Mouse (Mus musculus) hindbrain, embryonic 15.5 days (tissue): ENCODE data around the gene Ubash3a. TPM values are rescaled to one million over a fixed set of nuclear protein-coding genes. Genes with fewer than 3 reads are reported as not detected.

Source experiments
- ATAC-seq: fragments of 200-750 bp; cut with Nextera tagmentation; 2 replicates; pipeline ENCODE4 v1.8.0; 2017; ENCODE audit warnings: low read depth, moderate number of reproducible peaks, moderate TSS enrichment; ENCODE audit not compliant: low FRiP score
- H3K27ac ChIP-seq: fragments of 300-500 bp; sonication (generic); replicated peaks from 2 replicates; pipeline ENCODE4 v1.5.1; 2015; ENCODE audit warnings: mild to moderate bottlenecking, inconsistent platforms
- H3K27me3 ChIP-seq: fragments of 300-500 bp; sonication (generic); 2 replicates; pipeline ENCODE4 v1.6.1; 2015; ENCODE audit warnings: control low read depth, inconsistent platforms
- H3K36me3 ChIP-seq: fragments of 300-500 bp; sonication (generic); 2 replicates; pipeline ENCODE4 v1.6.1; 2015; ENCODE audit warnings: control low read depth, inconsistent platforms
- H3K4me1 ChIP-seq: fragments of 300-500 bp; sonication (generic); replicated peaks from 2 replicates; pipeline ENCODE4 v1.6.1; 2015; ENCODE audit warnings: control low read depth, inconsistent platforms
- H3K4me2 ChIP-seq: fragments of 300-500 bp; sonication (generic); 2 replicates; pipeline ENCODE4 v1.6.1; 2015; ENCODE audit warnings: moderate library complexity, mild to moderate bottlenecking, inconsistent platforms
- H3K4me3 ChIP-seq: fragments of 300-500 bp; sonication (generic); 2 replicates; pipeline ENCODE4 v1.5.1; 2015; ENCODE audit warnings: mild to moderate bottlenecking, inconsistent platforms
- H3K9ac ChIP-seq: fragments of 300-500 bp; sonication (generic); 2 replicates; pipeline ENCODE4 v1.6.1; 2015; ENCODE audit warnings: inconsistent platforms
- H3K9me3 ChIP-seq: fragments of 300-500 bp; sonication (generic); 2 replicates; pipeline ENCODE4 v1.6.1; 2016; ENCODE audit warnings: control low read depth, inconsistent platforms
- WGBS: fragments of 180-500 bp; shearing (Covaris S2); methylation state at CpG from one replicate; pipeline ENCODE4 v1.1.7; 2015; 5-methylcytosine and 5-hydroxymethylcytosine counted together
- polyA plus RNA-seq: library from polyadenylated mRNA; unstranded; fragments of >200 nt; fragmentation: Nextera tagmentation; extraction: Ambion mirVana; gene quantifications from 2 replicates; pipeline ENCODE4 v1.2.1, GENCODE M21; 2015

Gene Ubash3a
- polyA plus RNA-seq, 1 experiment from 2014 or later = not detected

GRCm38 (mm10) chr17:31253951-31254350 is 46.3 kb downstream of the Ubash3a start:
- Histone ChIP-seq H3K4me3 (no peak overlapping the region), H3K36me3 (no peaks in the 10 kb centered on the region), H3K4me2 (no peak overlapping the region), H3K9me3 (no peaks in the 10 kb centered on the region), H3K4me1 (peaks cover 8% of the 10 kb centered on the region; the same call in 1 of the 2 replicates), H3K9ac (no peak overlapping the region), H3K27ac (no peak overlapping the region), H3K27me3 (no peaks in the 10 kb centered on the region)
- 67% methylated on average over 5 of the region's 5 CpGs for WGBS
- ATAC-seq = no peak

GRCm38 (mm10) chr17:31254463-31254931 is 46.8 kb downstream of the Ubash3a start:
- H3K9ac ChIP-seq = no peak overlapping the region
- peak overlapping the region; percentile 20 for H3K4me2 ChIP-seq
- no peak overlapping the region for H3K27ac ChIP-seq
- H3K4me1 ChIP-seq = peaks cover 8% of the 10 kb centered on the region; the same call in 1 of the 2 replicates
- H3K27me3 ChIP-seq = no peaks in the 10 kb centered on the region
- peak; percentile 81 for ATAC-seq
- no peak overlapping the region for H3K4me3 ChIP-seq
- 7% methylated on average over 9 of the region's 9 CpGs for WGBS
- H3K36me3 ChIP-seq = no peaks in the 10 kb centered on the region
- H3K9me3 ChIP-seq = no peaks in the 10 kb centered on the region

- peaks cover 8% of the 10 kb centered on the region; the same call in 1 of the 2 replicates for H3K4me1 ChIP-seq
- no peak for ATAC-seq
- 86% methylated on average over 1 of the region's 1 CpGs for WGBS
- no peak overlapping the region for H3K9ac ChIP-seq
- H3K4me3 ChIP-seq = no peak overlapping the region
- no peaks in the 10 kb centered on the region for H3K9me3 ChIP-seq
- H3K27me3 ChIP-seq = no peaks in the 10 kb centered on the region
- no peaks in the 10 kb centered on the region for H3K36me3 ChIP-seq
- H3K4me2 ChIP-seq = no peak overlapping the region
- H3K27ac ChIP-seq = no peak overlapping the region
Measured at GRCm38 (mm10) chr17:31257149-31257548, 49.5 kb downstream of the Ubash3a start.

GRCm38 (mm10) chr17:31257898-31258297 is 50.2 kb downstream of the Ubash3a start:
- Histone ChIP-seq H3K27me3 (no peaks in the 10 kb centered on the region), H3K9ac (no peak overlapping the region), H3K9me3 (no peaks in the 10 kb centered on the region), H3K36me3 (no peaks in the 10 kb centered on the region), H3K4me3 (no peak overlapping the region), H3K27ac (no peak overlapping the region), H3K4me1 (peaks cover 11% of the 10 kb centered on the region; the same call in 1 of the 2 replicates), H3K4me2 (no peak overlapping the region)
- ATAC-seq = no peak
- WGBS = 93% methylated on average over 12 of the region's 12 CpGs

GRCm38 (mm10) chr17:31258310-31258865 is 50.7 kb downstream of the Ubash3a start:
- Histone ChIP-seq H3K4me2 (no peak overlapping the region), H3K4me3 (no peak overlapping the region), H3K36me3 (no peaks in the 10 kb centered on the region), H3K9me3 (no peaks in the 10 kb centered on the region), H3K9ac (no peak overlapping the region), H3K4me1 (peaks cover 12% of the 10 kb centered on the region; the same call in 1 of the 2 replicates), H3K27me3 (no peaks in the 10 kb centered on the region), H3K27ac (no peak overlapping the region)
- ATAC-seq = no peak
- 88% methylated on average over 9 of the region's 9 CpGs for WGBS

- WGBS = 65% methylated on average over 4 of the region's 4 CpGs
Measured at GRCm38 (mm10) chr17:31259145-31259544, 51.5 kb downstream of the Ubash3a start.

GRCm38 (mm10) chr17:31259825-31260224 is 52.2 kb downstream of the Ubash3a start:
- H3K27ac ChIP-seq = no peak overlapping the region
- 81% methylated on average over 4 of the region's 4 CpGs for WGBS
- H3K4me3 ChIP-seq = no peak overlapping the region
- ATAC-seq = no peak
- H3K27me3 ChIP-seq = no peaks in the 10 kb centered on the region
- no peak overlapping the region for H3K9ac ChIP-seq
- H3K36me3 ChIP-seq = no peaks in the 10 kb centered on the region
- H3K4me2 ChIP-seq = no peak overlapping the region
- H3K9me3 ChIP-seq = no peaks in the 10 kb centered on the region
- 0 out of 2 replicates have a peak, but pooled peaks cover 5% of the 10 kb centered on the region for H3K4me1 ChIP-seq

More at GRCm38 (mm10) chr17:31259145-31259544, 51.5 kb downstream of the Ubash3a start:
- no peak for ATAC-seq
- Histone ChIP-seq H3K27me3 (no peaks in the 10 kb centered on the region), H3K4me1 (peaks cover 12% of the 10 kb centered on the region; the same call in 1 of the 2 replicates), H3K4me2 (no peak overlapping the region), H3K9me3 (no peaks in the 10 kb centered on the region), H3K36me3 (no peaks in the 10 kb centered on the region), H3K4me3 (no peak overlapping the region), H3K9ac (no peak overlapping the region), H3K27ac (no peak overlapping the region)

- WGBS = 88% methylated on average over 7 of the region's 7 CpGs
- H3K36me3 ChIP-seq = no peaks in the 10 kb centered on the region
- H3K4me3 ChIP-seq = no peak overlapping the region
- no peaks in the 10 kb centered on the region for H3K9me3 ChIP-seq
- no peak overlapping the region for H3K4me2 ChIP-seq
- no peaks in the 10 kb centered on the region for H3K27me3 ChIP-seq
- H3K27ac ChIP-seq = no peak overlapping the region
- no peak for ATAC-seq
- H3K4me1 ChIP-seq = 0 out of 2 replicates have a peak, but pooled peaks cover 4% of the 10 kb centered on the region
- H3K9ac ChIP-seq = no peak overlapping the region
Measured at GRCm38 (mm10) chr17:31260430-31260829, 52.8 kb downstream of the Ubash3a start.

GRCm38 (mm10) chr17:31261352-31261751 is 53.7 kb downstream of the Ubash3a start:
- H3K27me3 ChIP-seq = no peaks in the 10 kb centered on the region
- no peaks in the 10 kb centered on the region for H3K9me3 ChIP-seq
- WGBS = 78% methylated on average over 6 of the region's 6 CpGs
- no peak overlapping the region for H3K4me3 ChIP-seq
- H3K9ac ChIP-seq = no peak overlapping the region
- H3K36me3 ChIP-seq = no peaks in the 10 kb centered on the region
- no peak overlapping the region for H3K4me2 ChIP-seq
- ATAC-seq = no peak
- no peak overlapping the region for H3K27ac ChIP-seq
- H3K4me1 ChIP-seq = 0 out of 2 replicates have a peak, but pooled peaks cover 4% of the 10 kb centered on the region

- Histone ChIP-seq H3K4me2 (no peak overlapping the region), H3K9ac (no peak overlapping the region), H3K27ac (no peak overlapping the region), H3K36me3 (no peaks in the 10 kb centered on the region), H3K4me3 (no peak overlapping the region), H3K9me3 (no peaks in the 10 kb centered on the region), H3K4me1 (0 out of 2 replicates have a peak, but pooled peaks cover 4% of the 10 kb centered on the region), H3K27me3 (no peaks in the 10 kb centered on the region)
- ATAC-seq = no peak
- 52% methylated on average over 5 of the region's 5 CpGs for WGBS
Measured at GRCm38 (mm10) chr17:31262715-31263114, 55.0 kb downstream of the Ubash3a start.

- 0 out of 2 replicates have a peak, but pooled peaks cover 4% of the 10 kb centered on the region for H3K4me1 ChIP-seq
- H3K27me3 ChIP-seq = no peaks in the 10 kb centered on the region
- no peak overlapping the region for H3K4me3 ChIP-seq
- no peaks in the 10 kb centered on the region for H3K36me3 ChIP-seq
- no peak for ATAC-seq
- no peak overlapping the region for H3K27ac ChIP-seq
- no peak overlapping the region for H3K9ac ChIP-seq
- no peak overlapping the region for H3K4me2 ChIP-seq
- no peaks in the 10 kb centered on the region for H3K9me3 ChIP-seq
- 82% methylated on average over 5 of the region's 5 CpGs for WGBS
Measured at GRCm38 (mm10) chr17:31263770-31264169, 56.1 kb downstream of the Ubash3a start.

- Histone ChIP-seq H3K9ac (no peak overlapping the region), H3K36me3 (no peaks in the 10 kb centered on the region), H3K27me3 (no peaks in the 10 kb centered on the region), H3K27ac (no peak overlapping the region), H3K4me2 (no peak overlapping the region), H3K4me1 (0 out of 2 replicates have a peak, but pooled peaks cover 4% of the 10 kb centered on the region), H3K9me3 (no peaks in the 10 kb centered on the region), H3K4me3 (no peak overlapping the region)
- no peak for ATAC-seq
- 55% methylated on average over 6 of the region's 6 CpGs for WGBS
Measured at GRCm38 (mm10) chr17:31264372-31264771, 56.7 kb downstream of the Ubash3a start.
